Mouse (Mus musculus) left cerebral cortex, postnatal 25 days (tissue): ENCODE measurements around the gene Adap2. TPM values are rescaled to one million over a fixed set of nuclear protein-coding genes. Genes with fewer than 3 reads are reported as not detected.
"Not testable (repeated sequence)": the region's sequence is repeated elsewhere in the genome, so short reads cannot be mapped to it uniquely, and the experiment has no call there.

Experiments
- DNase-seq, 2 experiments: peaks; one replicate each; pipeline ENCODE4 v3.0.0; 2022; ENCODE audit warnings: low spot score in 2 of 2, mixed read lengths in 1 of 2
- intact Hi-C: fragments of 180-260 bp; cut with DNase I; formaldehyde crosslinking; loops from one replicate; pipeline ENCODE4 v1.15.1; 2025
- total RNA-seq, 2 experiments: library from RNA; stranded (reverse); gene quantifications; 2 replicates each; pipeline ENCODE4 v1.2.3; 2021

The Adap2 gene
- total RNA-seq, 2 experiments from 2014 or later, result 6.9 to 7.8 TPM

GRCm38 (mm10) chr11:80185441-80185976 lies 31.6 kb downstream of the Adap2 start:
- intact Hi-C loops, result loop anchor here (2.0 kb wide), 1 partner anchor 23 kb away; the partner anchor contains the start of gene Rhot1
- not testable (repeated sequence) for DNase-seq

- intact Hi-C loops, result no loop called here
- no peak for DNase-seq
Observed at GRCm38 (mm10) chr11:80190280-80190679, 36.4 kb downstream of the Adap2 start.

GRCm38 (mm10) chr11:80193827-80194226 lies 39.9 kb downstream of the Adap2 start:
- no peak for DNase-seq
- intact Hi-C loops, result no loop called here

GRCm38 (mm10) chr11:80196351-80196750 lies 42.4 kb downstream of the Adap2 start:
- intact Hi-C loops, result no loop called here
- DNase-seq, result no peak

DNA sequence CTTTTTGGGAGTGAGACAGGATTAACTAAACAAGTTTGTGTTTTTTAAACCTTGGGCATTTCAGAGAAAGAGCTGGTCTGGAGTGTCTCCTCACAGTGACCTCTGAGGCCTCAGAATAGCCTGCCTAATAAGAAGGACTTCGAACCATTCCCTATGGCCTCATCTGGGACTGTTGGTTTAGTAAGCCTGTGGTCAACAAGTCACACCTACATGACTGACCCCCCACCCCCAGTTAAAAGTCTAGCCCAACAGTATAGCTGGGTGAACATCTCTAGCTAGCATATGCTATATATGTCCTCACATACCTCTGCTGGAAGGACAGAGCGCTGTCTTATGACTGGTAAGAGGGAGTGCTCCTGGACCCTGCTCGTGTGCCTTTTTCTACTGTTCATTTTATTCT lies 45.4 kb downstream of the Adap2 start:
- intact Hi-C loops, result no loop called here

GRCm38 (mm10) chr11:80199773-80200172 lies 45.9 kb downstream of the Adap2 start:
- no peak for DNase-seq
- intact Hi-C loops, result no loop called here

More for the DNA sequence above, 45.4 kb downstream of the Adap2 start:
- no peak for DNase-seq

GRCm38 (mm10) chr11:80200326-80200725 lies 46.4 kb downstream of the Adap2 start:
- intact Hi-C loops, result no loop called here
- no peak for DNase-seq

DNA sequence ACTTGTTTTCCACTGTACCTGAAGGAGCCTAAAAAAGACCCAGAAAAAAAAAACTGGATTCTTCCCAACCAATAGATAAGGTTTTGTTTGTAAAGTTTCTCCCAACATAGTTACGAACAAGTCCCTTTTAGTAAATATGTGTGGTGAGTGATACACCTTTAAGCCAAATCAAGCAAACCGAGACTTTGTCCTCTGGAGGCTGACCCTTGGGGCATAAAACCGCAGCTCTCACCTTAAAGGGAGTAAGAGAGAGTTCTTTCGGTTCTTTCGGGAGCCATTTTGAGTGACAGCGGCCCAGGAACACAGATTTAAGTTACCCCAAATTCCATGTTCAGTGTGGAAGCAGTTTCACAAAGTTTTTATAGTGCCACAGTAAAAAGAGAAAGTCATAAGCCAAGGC lies 48.4 kb downstream of the Adap2 start:
- intact Hi-C loops, result no loop called here
- DNase-seq, result no peak

- intact Hi-C loops, result no loop called here
- DNase-seq, result no peak
Observed at GRCm38 (mm10) chr11:80204037-80204436, 50.1 kb downstream of the Adap2 start.

GRCm38 (mm10) chr11:80204941-80205340 lies 51.0 kb downstream of the Adap2 start:
- DNase-seq, result no peak
- intact Hi-C loops, result no loop called here

DNA sequence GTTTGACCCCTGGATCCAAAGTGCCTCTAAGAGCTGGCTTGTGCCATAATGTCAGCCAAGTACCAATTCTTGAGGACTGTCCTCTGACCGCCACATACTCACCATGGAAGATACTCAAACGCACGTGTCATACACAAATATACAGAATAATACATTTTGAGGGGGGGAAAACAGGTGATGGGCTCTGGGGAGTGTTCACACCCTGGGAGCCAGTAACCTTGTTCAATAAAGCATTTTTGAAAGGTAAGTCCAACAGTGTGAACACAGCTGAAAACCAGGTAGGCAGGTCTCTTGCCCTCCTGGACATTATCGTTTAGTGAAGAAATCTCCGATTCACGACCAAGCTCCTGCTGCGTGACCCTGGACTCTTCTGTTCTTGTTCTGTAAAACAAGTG lies 54.6 kb downstream of the Adap2 start:
- peak in 1 of 2 experiments; percentile 4 for DNase-seq
- intact Hi-C loops, result loop anchor here (2.0 kb wide), 1 partner anchor 24 kb away; no protein-coding TSS in a partner anchor

GRCm38 (mm10) chr11:80208860-80209800 lies 55.2 kb downstream of the Adap2 start, which contains the start of gene Rhot1:
Rhot1 (plus strand) TSS chr11:80209019.
- intact Hi-C loops, result loop anchor here (2.0 kb wide), 1 partner anchor 24 kb away; no protein-coding TSS in a partner anchor
- peak; percentile 96 to 97 for DNase-seq

- no peak for DNase-seq
- intact Hi-C loops, result no loop called here
Observed at GRCm38 (mm10) chr11:80210321-80210720, 56.4 kb downstream of the Adap2 start.

- intact Hi-C loops, result no loop called here
Observed at GRCm38 (mm10) chr11:80212282-80212681, 58.4 kb downstream of the Adap2 start.

GRCm38 (mm10) chr11:80215291-80215690 lies 61.4 kb downstream of the Adap2 start:
- no peak for DNase-seq
- intact Hi-C loops, result no loop called here

More at GRCm38 (mm10) chr11:80212282-80212681, 58.4 kb downstream of the Adap2 start:
- DNase-seq, result no peak

- intact Hi-C loops, result no loop called here
- DNase-seq, result peak in 1 of 2 experiments; percentile 37
Observed at GRCm38 (mm10) chr11:80218657-80219293, 64.9 kb downstream of the Adap2 start.
